Mouse (Mus musculus): ENCODE measurements around the gene Slc45a1.

Slc45a1 gene

DNA sequence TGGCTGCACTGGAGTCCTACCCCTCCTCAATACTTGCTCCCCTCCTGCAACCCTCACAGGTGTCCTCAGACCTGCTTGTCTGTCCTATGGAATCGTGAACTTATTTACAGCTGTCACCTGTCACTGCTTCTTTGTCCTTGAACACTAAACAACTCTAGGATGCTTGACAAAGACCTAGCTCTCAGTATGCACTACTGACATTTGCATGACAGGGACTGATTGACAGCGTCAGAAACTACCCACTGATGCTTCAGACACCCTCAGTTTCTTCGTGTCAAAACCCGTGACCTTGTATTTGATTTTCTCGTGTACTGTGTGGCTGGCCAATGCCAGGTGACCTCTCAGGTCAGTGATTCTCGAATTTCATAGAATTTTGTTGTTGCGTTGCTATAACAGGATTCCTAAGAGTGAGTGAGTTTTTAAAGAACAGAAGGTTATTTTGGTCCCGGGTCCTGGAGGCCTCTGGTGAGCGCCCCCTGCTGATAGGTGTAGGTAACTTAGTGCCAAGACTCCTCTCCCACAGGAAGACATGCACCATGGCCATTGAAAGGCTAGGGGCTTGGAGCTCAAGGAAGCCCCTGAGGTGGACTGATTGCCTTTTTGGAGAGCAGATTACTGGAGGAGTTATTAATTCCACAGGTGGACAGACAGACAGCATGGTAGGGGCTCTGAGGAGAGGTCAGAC, 8.1 kb upstream of the Slc45a1 start:
- CTCF ChIA-PET: interaction anchor here (0.6 kb wide), 1 partner anchor 201 kb away, joined by 3 read pairs; no protein-coding TSS in a partner anchor

DNA sequence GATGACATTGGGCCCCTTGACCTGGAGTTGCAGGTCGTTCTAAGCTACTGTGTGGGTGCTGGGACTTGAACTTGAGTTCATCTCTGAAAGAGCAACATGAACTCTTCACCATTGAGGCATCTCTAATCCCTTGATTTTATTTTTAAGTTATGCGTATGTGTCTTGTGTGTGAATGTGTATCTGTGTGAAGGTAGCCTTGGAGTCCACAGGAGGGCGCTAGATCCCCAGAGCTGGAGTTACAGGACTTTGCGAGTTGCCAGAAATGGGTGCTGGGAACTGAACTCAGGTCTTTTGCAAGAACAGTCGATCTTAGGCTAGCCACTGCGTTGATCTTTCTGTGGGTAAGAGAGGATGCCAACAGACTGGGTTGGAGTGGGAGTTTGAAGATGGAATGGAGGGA, 4.5 kb upstream of the Slc45a1 start:
- CTCF ChIA-PET: no interaction called here

DNA sequence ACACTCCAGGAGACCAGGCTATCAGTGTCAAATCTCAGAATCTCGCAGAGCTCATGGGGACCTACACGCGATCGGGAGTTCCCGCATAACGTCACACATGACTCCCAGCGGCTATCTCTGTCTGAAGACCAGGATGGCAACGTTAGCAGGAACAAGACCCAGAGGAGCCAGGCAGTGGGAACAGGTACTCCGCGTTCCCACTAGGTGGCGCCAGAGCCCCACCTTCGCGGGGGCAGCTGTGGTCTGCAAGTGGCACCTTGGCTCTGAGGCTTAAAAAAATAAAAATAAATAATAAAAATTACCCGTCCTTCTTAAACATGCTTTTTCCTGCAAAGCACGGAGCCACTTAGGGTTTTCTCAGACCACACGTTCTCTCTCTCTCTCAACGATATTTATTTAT, 4.0 kb upstream of the Slc45a1 start:
- CTCF ChIA-PET: no interaction called here

DNA sequence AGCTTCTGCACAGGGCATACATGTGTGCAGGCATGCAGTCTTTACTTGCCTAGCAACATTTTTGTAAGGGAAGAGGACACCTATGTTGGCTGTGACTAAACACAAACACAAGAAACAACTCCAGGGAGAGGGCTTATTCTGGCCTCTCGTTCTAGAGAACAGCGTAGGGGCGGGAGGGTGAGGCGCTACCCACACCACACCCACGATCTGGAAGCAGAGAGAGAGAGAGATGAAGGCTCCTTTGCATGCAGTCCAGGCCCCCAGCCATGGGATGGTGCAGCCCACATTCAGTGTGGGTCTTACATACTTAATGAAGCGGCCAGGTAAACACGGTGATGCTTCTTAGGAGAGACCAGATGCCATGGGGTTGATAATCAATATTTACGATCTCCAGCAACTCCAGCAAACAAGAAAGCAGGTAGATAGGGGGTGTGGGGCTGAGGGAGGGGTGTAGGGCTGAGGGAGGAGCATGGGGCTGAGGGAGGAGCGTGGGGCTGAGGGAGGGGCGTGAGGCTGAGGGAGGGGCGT, 1.2 kb upstream of the Slc45a1 start:
- CTCF ChIA-PET: interaction anchor here (0.8 kb wide), 1 partner anchor 156 kb away, joined by 14 read pairs; no protein-coding TSS in a partner anchor

DNA sequence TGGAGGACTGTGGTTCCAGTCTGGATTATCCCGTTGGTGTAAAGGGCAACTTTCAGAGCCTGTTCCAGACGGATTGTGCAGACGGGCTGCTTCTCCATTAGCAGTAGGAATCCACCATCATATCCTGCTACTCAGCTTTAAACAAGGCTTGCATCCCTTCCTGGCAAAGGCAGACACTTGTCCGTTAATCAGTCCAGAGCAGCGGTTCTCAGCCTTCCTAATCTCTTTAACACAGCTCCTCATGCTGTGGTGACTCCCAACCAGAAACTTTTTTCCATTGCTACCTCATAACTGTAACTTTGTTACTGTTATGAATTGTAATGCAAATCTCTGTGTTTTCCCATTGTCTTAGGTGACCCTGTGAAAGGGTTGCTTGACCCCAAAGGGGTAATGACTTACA, 2.6 kb downstream of the Slc45a1 start:
- CTCF ChIA-PET: no interaction called here

DNA sequence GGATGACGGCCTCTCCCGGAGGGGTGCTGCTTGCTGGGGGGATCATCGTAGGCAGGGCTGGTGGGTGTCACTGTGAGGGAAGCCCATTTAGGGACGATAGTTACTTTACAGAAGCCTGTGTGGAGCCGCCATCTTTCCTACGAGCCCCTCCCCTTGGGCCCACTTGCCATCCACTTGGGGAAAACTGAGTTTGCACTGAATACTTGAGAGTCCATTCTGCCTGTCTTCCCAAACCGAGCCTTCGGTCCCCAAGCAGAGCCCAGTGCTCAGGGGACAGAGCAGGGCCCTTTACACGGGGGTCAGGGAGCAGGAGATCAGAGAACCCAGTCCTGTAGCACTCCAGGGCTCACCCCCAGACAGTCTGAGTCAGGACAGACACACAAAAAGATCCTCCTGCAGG, 7.7 kb downstream of the Slc45a1 start:
- CTCF ChIA-PET: interaction anchor here (0.7 kb wide), 1 partner anchor 1160 kb away, joined by 3 read pairs; no protein-coding TSS in a partner anchor

DNA sequence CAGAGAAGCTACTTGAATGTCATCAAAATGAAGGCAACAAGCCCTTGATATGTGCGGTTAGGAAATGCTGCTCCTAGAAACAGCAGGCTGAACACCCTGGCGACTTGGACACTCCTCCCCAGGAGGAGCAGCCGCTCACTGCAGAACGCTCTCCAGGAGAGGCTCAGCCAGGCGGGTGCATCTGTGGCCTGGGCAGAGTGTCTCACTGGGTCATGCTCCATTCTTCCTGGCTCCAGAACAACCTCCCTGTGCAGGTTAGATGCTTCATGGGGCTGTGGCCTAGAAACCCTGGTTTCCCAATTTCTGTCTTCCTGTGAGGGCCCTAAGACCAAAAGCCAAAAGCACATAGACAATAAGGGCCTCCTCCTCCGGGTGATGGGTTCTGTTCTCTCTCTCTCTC, 15.3 kb downstream of the Slc45a1 start:
- CTCF ChIA-PET: no interaction called here

DNA sequence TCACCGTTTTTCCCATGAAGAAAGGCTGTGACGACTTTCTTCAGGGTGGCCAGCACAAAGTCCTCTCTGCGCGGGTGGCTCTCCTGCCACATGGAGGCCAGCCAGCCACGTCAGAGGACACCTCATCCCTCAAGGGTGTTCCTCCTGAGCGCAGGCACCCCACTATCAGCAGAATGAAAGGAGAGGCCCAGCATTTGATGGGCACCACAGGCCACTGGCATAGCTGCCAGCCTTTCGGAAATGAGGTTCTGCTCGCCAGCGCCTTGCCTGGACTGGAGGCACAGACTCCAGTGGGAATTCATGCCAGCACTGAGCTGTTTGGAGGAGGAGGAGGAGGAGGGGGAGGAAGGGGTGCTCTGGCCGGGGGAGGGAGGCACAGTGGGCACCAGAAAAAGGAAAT, 16.4 kb downstream of the Slc45a1 start:
- CTCF ChIA-PET: interaction anchor here (0.5 kb wide), 1 partner anchor 14 kb away, joined by 4 read pairs; no protein-coding TSS in a partner anchor

DNA sequence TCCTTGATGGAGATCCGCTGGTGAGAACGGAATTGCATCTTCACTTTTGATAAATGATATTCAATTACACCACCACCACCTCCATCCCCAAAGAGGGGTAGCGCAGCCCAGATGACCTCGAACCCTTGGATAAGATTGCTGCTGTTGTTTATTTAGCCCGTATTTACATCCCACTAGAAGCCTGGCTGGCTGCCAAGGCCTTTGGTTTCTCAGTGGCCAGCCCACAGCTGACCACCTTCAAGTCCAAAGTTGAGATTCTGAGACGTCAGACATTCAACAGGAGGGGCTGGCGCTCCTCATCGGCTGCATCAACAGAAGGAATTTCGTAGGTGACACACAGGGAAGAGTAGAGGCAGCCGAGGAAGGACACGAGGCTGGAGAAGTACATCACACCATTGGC, 22.7 kb downstream of the Slc45a1 start:
- CTCF ChIA-PET: interaction anchor here (0.7 kb wide), 1 partner anchor 69 kb away, joined by 3 read pairs; no protein-coding TSS in a partner anchor

DNA sequence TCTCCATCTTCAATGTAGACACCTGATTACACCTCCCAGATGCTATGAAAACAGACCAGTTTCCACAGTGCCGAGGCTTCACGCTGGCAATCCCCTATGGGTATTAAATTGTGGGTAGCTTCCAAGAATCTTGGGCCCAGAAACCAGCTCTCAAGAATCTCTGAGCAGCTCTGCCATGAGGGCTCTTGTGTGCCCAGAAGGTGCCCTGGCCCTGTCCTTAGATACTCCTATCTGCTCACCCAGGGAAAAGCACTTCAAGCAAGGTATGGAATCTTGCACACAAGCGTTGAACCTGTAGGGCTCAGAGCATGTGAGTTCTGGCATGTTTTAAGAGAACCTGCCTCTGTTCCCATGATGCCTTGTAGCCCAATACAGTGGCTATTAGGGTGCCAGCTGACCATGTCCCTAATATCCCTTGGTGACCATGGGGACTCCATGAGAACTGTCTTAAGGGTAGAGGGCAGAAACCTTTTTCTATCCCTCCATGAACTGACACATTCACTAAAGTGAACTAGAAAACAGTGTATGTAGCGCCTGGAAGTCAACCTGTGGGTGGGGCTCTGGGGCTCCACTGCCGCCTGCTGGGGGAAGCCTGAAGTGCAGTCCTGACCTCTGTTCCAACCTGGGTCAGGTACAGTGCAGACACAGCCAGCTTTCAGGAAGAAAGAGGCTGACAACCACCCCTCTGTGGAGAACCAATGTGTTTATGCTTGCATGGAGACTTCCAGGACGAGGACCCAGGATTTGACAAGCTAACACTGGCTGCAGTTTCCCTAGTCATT, 25.8 kb downstream of the Slc45a1 start:
- CTCF ChIA-PET: interaction anchor here (0.5 kb wide), 1 partner anchor 83 kb away, joined by 5 read pairs; no protein-coding TSS in a partner anchor

DNA sequence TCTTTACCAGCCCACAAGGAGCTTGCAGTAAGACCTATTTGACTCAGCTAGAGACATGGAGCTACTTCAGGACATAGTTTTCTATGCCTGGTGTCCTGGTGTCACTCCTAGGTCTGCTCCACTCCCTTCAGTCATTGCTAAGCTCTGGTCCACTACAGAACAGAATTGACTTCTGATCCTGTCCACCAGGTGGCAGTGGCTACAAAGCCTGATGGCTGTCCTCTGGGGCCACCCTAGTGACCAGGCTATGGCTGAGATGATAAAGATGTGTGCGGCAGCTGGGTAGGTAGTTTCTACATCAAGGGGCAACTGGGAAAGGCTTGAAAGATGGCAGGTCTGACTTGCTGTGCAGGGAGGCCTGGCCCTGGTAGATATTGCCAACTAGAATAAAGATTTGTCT, 26.5 kb downstream of the Slc45a1 start:
- CTCF ChIA-PET: interaction anchor here (0.5 kb wide), 1 partner anchor 82 kb away, joined by 5 read pairs; no protein-coding TSS in a partner anchor

DNA sequence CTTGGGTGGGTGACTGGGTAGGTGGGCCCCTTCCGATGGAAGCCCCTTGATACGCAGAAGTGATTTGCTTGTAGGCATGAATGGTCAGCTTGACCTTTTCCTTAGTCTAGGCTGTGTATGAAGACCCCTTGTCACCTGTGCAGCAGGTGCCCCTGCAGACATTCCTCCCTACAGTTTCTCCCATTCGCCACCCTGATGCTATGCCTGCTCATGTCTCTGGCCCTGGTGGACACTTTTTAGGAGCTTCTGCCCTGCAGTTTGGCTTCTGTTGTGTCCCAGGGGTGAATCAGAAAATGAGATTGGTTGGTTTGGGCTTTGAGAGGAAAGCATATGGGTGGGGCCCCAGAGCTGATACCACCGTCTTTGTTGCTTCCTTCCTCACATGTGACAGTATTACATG, 27.0 kb downstream of the Slc45a1 start:
- CTCF ChIA-PET: no interaction called here

DNA sequence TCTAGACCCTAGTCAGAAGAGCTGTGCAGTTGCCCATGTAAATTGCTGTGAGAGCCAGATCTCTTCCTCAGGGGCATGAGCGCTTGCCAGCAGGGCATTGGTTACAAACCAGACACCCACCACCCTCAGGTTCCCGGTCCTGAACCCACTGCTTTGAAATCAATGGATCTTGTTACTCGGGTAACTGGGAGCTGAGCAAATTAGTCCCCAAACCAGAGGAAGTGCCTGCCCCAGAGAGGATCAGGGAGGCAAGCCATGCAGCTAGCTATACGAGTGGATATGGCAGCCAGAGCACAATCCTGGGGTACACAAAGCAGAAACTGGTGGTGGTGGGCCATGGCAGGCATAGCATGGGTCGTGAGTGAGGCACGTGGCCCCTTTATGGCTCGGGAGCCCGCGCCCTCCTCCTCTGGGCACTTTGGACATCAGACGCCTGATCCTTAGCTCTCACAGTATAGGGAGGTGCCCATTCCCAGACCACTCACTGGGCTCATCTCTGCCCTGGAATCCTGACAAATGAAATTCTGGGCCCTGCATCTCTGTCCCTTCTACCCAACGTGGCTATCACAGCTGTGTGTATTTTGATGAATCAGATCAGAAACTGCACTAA, 27.7 kb downstream of the Slc45a1 start:
- CTCF ChIA-PET: no interaction called here

DNA sequence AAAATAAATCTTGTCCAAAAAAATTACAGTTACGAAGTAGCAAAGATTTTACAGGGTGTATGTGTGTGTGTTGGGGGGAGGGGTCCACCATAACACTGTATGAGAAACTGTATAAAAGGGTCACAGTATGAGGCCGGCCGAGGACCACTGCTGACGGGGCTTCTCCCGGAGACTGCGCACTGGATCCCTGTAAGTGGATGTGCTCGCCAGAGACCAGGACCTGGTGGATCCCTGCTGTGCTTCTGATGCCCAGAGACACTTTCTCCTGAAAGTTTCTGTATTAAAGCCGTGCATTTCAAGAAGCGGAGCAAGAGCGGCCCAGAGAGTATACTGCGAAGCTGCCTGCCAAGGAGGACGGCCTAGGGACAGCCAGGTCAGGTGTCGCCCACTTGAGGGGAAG, 29.3 kb downstream of the Slc45a1 start:
- CTCF ChIA-PET: no interaction called here

DNA sequence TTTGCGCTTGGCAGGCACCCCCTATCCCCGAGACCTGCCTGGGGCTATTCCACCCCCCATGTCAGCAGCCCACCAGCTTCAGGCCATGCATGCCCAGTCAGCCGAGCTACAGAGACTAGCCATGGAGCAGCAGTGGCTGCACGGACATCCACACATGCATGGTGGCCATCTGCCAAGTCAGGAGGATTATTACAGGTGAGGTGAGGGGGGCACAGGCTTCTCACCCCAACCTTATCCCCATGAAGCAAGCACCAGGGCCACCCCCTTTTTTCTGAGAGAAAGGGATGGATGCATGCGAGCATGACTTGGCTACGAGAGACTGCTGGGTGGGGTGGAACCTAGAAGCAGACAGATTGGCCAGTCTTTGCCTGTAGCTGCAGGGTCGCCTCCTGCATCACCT, 33.0 kb downstream of the Slc45a1 start:
- CTCF ChIA-PET: no interaction called here

DNA sequence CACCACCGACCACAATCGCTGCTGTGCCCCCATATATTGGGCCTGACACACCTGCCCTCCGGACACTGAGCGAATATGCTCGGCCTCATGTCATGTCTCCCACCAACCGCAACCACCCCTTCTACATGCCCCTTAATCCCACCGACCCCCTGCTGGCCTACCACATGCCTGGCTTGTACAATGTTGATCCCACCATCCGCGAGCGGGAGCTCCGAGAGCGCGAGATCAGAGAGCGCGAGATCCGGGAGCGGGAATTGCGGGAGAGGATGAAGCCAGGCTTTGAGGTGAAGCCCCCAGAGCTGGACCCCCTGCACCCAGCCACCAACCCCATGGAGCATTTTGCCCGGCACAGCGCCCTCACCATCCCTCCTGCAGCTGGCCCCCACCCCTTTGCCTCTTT, 35.1 kb downstream of the Slc45a1 start:
- CTCF ChIA-PET: no interaction called here

DNA sequence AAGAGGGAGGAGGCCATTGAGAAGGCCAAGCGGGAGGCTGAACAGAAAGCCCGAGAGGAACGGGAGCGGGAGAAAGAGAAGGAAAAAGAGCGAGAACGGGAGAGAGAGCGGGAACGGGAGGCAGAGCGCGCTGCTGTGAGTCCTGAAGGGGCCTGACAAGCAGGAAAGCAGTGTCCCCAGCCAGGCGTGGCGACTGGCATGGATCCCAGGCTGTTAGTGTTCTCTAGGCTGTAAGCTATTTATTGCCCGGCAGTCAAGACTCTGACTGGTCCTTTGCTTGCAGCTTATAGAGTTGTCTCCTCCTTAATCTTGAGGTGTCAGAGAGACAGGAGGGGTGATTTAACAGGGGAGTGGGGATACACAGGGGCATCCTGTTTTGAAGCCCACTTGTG, 35.9 kb downstream of the Slc45a1 start:
- CTCF ChIA-PET: no interaction called here

DNA sequence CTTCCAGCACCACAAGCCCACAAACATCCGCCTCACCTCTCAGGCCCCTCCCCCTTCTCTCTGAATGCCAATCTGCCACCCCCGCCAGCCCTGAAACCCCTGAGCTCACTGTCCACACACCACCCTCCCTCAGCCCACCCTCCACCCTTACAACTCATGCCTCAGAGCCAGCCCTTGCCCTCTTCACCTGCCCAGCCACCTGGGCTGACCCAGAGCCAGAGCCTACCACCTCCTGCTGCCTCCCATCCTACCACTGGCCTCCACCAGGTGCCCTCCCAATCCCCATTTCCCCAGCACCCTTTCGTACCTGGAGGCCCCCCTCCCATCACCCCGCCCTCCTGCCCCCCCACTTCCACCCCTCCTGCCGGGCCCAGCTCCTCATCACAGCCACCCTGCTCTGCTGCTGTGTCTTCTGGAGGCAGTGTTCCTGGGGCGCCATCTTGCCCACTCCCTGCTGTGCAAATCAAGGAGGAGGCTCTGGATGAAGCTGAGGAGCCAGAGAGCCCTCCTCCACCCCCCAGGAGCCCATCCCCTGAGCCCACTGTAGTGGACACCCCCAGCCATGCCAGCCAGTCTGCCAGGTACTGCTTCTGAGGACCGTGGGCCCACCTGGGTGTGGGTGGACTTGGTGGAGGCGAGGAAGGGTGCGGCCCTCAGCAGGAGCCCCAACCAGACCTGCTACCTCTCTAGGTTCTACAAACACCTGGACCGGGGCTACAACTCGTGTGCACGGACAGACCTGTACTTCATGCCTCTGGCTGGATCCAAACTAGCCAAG, 36.5 kb downstream of the Slc45a1 start:
- CTCF ChIA-PET: interaction anchor here (0.6 kb wide), 1 partner anchor 179 kb away, joined by 3 read pairs; no protein-coding TSS in a partner anchor

DNA sequence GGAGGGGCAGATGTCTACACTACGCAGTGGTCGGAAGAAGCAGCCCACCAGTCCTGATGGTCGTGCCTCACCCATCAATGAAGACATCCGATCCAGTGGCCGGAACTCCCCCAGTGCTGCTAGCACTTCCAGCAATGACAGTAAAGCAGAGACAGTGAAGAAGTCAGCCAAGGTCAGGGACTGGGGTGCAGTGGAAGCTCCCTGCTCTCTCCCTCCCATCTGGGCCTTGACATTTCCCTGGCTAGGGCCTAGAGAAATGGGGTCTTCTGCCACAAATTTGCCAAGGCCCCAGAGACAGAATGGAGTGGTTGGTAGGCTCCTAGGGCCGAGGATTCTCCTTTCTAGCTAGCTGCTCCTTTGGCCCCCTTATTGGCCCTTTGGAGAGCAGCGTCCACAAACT, 38.3 kb downstream of the Slc45a1 start:
- CTCF ChIA-PET: no interaction called here

DNA sequence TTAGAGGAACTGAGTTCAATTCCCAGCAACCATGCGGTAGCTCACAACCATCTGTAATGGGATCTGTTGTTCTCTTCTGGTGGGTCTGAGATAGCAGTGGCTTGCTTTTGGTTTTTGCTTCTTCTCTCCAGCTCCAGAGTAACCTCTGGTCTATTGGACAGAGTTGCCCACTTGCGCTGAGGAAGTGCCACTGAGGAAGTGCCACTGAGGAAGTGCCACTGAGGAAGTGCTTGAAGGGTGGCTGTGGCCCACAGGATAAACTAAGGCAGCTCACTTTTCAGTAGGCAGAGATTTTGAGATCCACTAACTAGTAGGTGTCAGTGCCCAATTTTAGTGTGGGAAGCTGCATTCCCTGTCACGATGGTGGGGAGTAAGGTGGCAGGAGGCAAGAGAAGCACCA, 43.3 kb downstream of the Slc45a1 start:
- CTCF ChIA-PET: interaction anchor here (1.4 kb wide), 1 partner anchor 28 kb away, joined by 5 read pairs; no protein-coding TSS in a partner anchor

DNA sequence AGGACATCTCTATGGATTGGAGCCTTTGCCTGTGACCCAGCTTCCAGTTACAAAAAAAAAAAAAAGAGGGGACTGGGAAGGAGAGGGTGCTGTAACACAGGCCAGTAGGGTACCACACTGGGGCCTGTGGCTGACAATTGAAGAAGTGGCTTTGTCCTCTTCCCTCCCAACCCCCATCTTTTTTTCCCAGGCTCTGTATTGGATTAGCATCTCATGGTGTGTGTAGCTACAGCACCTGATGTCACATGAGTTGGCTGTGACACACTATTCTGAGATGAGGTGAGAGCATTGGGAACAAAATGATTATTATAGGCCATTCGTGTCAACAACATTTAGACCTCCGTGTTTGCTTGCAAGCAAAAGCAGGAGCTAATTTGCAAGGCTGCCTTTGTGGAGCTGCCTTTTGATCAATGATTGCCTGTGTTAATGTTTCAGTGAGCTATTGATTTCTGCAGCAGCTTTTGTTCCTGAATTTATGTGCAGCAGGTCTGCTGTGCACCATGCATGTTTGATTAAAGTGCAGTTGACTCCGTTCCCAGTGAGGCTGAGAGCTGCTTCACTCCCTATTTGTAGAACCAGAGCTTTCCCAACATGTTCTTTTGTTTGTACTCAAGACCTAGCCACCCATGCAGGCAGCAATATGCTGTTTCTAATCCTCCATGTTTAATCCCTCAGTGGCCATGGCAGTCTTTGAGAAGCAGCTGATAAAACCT, 45.4 kb downstream of the Slc45a1 start:
- CTCF ChIA-PET: interaction anchor here (0.7 kb wide), 1 partner anchor 251 kb away, joined by 3 read pairs; no protein-coding TSS in a partner anchor

Data from spleen, embryonic (tissue).